Mouse (Mus musculus) embryonic facial prominence, embryonic 14.5 days (tissue): ENCODE data around the gene Ap3d1. TPM values are rescaled to one million over a fixed set of nuclear protein-coding genes. Genes with fewer than 3 reads are reported as not detected.

ENCODE experiments used
- ATAC-seq: fragments of 200-750 bp; cut with Nextera tagmentation; 2 replicates; pipeline ENCODE4 v1.8.0; 2017; ENCODE audit warnings: low read depth, moderate number of reproducible peaks, moderate TSS enrichment
- DNase-seq: peaks from one replicate; pipeline ENCODE4 v3.0.0-alpha.2; 2015; ENCODE audit warnings: low spot score
- H3K27ac ChIP-seq: fragments of 300-500 bp; sonication (generic); replicated peaks from 2 replicates; pipeline ENCODE4 v1.5.1; 2014; ENCODE audit warnings: low read depth, mild to moderate bottlenecking, low read length, moderate library complexity
- H3K27me3 ChIP-seq: fragments of 300-500 bp; sonication (generic); replicated peaks from 2 replicates; pipeline ENCODE4 v1.6.1; 2014; ENCODE audit warnings: low read length; ENCODE audit not compliant: control insufficient read depth, insufficient read depth
- H3K36me3 ChIP-seq: fragments of 300-500 bp; sonication (generic); 2 replicates; pipeline ENCODE4 v1.6.1; 2014; ENCODE audit warnings: low read length, mixed read lengths; ENCODE audit not compliant: control insufficient read depth, insufficient read depth
- H3K4me1 ChIP-seq: fragments of 300-500 bp; sonication (generic); 2 replicates; pipeline ENCODE4 v1.6.1; 2014; ENCODE audit warnings: antibody characterized with exemption, low read length; ENCODE audit not compliant: control insufficient read depth, insufficient read depth
- H3K4me2 ChIP-seq: fragments of 300-500 bp; sonication (generic); 2 replicates; pipeline ENCODE4 v1.6.1; 2014; ENCODE audit warnings: low read depth, mild to moderate bottlenecking, low read length, moderate library complexity, mixed read lengths
- H3K4me3 ChIP-seq: fragments of 300-500 bp; sonication (generic); 2 replicates; pipeline ENCODE4 v1.5.1; 2014; ENCODE audit warnings: low read depth, mild to moderate bottlenecking, low read length
- H3K9ac ChIP-seq: fragments of 300-500 bp; sonication (generic); 2 replicates; pipeline ENCODE4 v1.6.1; 2014; ENCODE audit warnings: low read depth, mild to moderate bottlenecking, low read length, moderate library complexity, mixed read lengths
- H3K9me3 ChIP-seq: fragments of 300-500 bp; sonication (generic); 2 replicates; pipeline ENCODE4 v1.6.1; 2016; ENCODE audit warnings: low read length; ENCODE audit not compliant: control insufficient read depth
- WGBS: fragments of 180-500 bp; shearing (Covaris S2); extraction: QIAGEN DNeasy Blood & Tissue Kit; methylation state at CpG from one replicate; pipeline ENCODE4 v1.1.7; 2014; 5-methylcytosine and 5-hydroxymethylcytosine counted together
- polyA plus RNA-seq: library from polyadenylated mRNA; unstranded; fragments of >200 nt; fragmentation: Nextera tagmentation; extraction: Ambion mirVana; gene quantifications from 2 replicates; pipeline ENCODE4 v1.2.1, GENCODE M21; 2014

The Ap3d1 gene
- polyA plus RNA-seq, 1 experiment from 2014 or later: 67.6 TPM

DNA sequence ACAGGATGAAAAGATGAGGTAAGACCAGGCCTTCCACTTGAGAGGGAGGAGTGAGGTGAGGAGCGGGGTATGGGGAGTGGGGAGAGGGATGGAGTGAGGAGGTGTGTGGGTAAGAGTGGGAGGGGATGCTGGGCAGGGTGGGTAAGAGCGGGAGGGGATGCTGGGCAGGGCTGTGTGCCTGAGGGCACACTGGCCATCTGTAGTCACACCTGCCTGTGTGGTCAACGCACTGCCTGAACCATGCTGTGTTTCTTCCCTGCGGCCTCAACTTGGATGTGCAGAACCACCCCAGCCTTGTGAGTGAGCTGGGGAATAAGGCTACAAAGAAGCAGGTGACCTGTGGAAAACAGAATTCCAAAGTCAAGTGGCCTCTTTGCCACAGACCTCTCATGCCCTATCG, 37.6 kb downstream of the Ap3d1 start:
- Histone ChIP-seq H3K36me3 (peaks cover 34% of the 10 kb centered on the region), H3K9ac (no peak overlapping the region), H3K4me2 (no peak overlapping the region), H3K27me3 (no peaks in the 10 kb centered on the region), H3K4me1 (peaks cover 20% of the 10 kb centered on the region), H3K4me3 (no peak overlapping the region), H3K9me3 (no peaks in the 10 kb centered on the region), H3K27ac (no peak overlapping the region)
- DNase-seq: no peak
- WGBS: 87% methylated on average over 5 of the region's 5 CpGs
- ATAC-seq: no peak

DNA sequence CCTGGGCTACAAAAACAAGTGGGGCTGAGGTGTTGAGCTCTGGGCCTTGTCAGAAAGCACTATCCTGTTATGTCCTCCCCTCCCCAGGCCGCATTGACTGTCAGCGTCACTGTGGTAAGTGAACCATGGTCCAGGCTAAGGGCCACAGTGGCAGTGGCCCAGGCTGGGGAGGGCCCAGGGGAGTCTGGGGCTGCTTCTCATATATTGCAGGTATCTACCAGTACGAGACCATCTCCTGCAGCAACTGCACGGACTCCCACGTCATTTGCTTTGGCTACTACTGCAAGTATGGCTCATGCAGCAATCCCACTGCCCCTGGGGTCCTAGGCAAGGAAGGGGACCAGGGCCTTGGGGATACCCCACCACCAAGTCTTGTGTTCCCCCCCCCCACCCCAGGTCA, 38.4 kb downstream of the Ap3d1 start:
- H3K4me3 ChIP-seq: peak overlapping the region; percentile 67
- no peaks in the 10 kb centered on the region for H3K27me3 ChIP-seq
- H3K4me2 ChIP-seq: peak overlapping the region; percentile 71
- H3K9me3 ChIP-seq: no peaks in the 10 kb centered on the region
- no peak for ATAC-seq
- 76% methylated on average over 5 of the region's 5 CpGs for WGBS
- no peak for DNase-seq
- H3K27ac ChIP-seq: no peak overlapping the region
- H3K36me3 ChIP-seq: peaks cover 26% of the 10 kb centered on the region
- H3K9ac ChIP-seq: peak overlapping the region; percentile 63
- peaks cover 20% of the 10 kb centered on the region for H3K4me1 ChIP-seq

GRCm38 (mm10) chr10:80702536-80703390, 39.3 kb downstream of the Ap3d1 start:
- peak overlapping the region; percentile 67 for H3K4me3 ChIP-seq
- H3K4me1 ChIP-seq: peaks cover 20% of the 10 kb centered on the region
- H3K9ac ChIP-seq: peak overlapping the region; percentile 63
- H3K9me3 ChIP-seq: no peaks in the 10 kb centered on the region
- peak overlapping the region; percentile 78 for H3K27ac ChIP-seq
- ATAC-seq: peak; percentile 91
- no peaks in the 10 kb centered on the region for H3K27me3 ChIP-seq
- WGBS: 1% methylated on average over 36 of the region's 47 CpGs
- peak; percentile 97 for DNase-seq
- peak overlapping the region; percentile 71 for H3K4me2 ChIP-seq
- H3K36me3 ChIP-seq: peaks cover 22% of the 10 kb centered on the region

DNA sequence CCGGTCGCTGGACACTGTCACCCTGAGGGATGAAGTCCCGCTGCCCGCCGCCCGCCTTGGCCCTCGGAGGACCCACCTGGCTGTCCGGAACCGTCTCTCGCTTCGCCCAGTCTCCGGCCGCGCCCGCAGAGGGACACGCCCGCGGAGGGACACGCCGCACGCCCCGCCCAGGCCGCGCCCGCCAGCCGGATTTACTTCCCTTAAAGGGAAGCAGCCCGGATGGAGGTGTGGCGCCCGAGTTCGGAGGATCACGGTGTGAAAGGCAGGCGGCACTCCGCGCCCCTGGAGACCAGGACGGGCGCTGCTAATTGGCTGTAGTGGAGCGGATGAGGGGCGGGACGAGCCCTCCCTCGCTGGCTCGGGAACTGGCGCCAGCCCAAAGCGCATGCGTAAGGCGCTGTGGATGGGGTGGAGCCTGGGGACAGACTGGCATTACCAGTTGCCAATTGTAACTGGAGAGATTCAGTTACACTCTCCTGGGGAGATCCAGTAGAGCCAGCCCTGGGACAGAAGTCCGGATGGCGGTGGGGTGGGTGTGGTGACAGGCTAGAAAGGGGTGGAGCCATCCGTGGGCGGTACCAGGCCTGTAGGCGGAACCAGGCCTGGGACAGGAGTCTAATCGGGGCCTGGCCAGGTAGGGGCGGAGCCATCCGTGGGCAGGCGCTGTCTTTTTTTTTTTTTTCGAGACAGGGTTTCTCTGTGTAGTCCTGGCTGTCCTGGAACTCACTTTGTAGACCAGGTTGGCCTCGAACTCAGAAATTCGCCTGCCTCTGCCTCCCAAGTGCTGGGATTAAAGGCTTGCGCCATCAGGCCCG, 40.1 kb downstream of the Ap3d1 start, which contains the start of the genes Mob3a and Izumo4:
Gene Mob3a, minus strand, starts transcription at position 257 of the 815 bp plus-strand sequence.
Gene Izumo4, plus strand, starts transcription at position 464 of the 815 bp plus-strand sequence.
- DNase-seq (peak; percentile 100), ATAC-seq (peak; percentile 97)
- Histone ChIP-seq H3K4me2 (peak within 1 kb of the TSS; percentile 71), H3K9ac (peak within 1 kb of the TSS; percentile 71), H3K27me3 (no peaks in the 10 kb centered on the region), H3K4me1 (peaks cover 20% of the 10 kb centered on the region), H3K27ac (peak within 1 kb of the TSS; percentile 78), H3K9me3 (no peaks in the 10 kb centered on the region), H3K36me3 (peaks cover 16% of the 10 kb centered on the region), H3K4me3 (peak within 1 kb of the TSS; percentile 67)
- under 1% methylated on average over 56 of the region's 59 CpGs for WGBS

- no peaks in the 10 kb centered on the region for H3K9me3 ChIP-seq
- H3K9ac ChIP-seq: peak overlapping the region; percentile 71
- H3K27me3 ChIP-seq: no peaks in the 10 kb centered on the region
- H3K4me2 ChIP-seq: peak overlapping the region; percentile 71
- H3K4me1 ChIP-seq: peaks cover 20% of the 10 kb centered on the region
- WGBS: 39% methylated on average over 4 of the region's 4 CpGs
- H3K4me3 ChIP-seq: peak overlapping the region; percentile 67
- ATAC-seq: no peak
- no peak for DNase-seq
- H3K27ac ChIP-seq: peak overlapping the region; percentile 78; the same call in 1 of the 2 replicates
- H3K36me3 ChIP-seq: peaks cover 7% of the 10 kb centered on the region; the same call in 1 of the 2 replicates
Observed at GRCm38 (mm10) chr10:80700732-80701131, 41.3 kb downstream of the Ap3d1 start.

DNA sequence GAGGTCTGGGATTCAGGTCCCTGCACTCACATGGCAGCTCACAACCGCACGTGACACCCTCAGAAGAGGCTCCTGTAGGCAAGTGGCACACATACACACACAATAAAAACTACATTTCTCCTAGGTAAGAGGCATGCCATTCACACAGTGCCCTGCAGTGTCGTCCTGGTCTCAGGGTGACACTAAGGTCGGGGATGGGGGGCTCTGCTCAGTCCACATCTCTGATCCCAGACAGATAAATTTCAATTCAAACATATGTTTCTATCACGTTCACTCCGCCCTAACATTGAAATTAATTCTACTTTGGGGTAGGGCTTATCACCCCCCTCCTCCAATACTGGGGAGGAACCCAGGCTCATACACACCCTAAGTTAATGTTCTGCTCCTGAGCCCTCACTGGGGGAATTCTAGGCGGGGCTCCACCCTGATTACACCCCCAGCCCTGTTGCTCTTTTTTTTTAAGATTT, 42.0 kb downstream of the Ap3d1 start:
- peaks cover 20% of the 10 kb centered on the region for H3K4me1 ChIP-seq
- peaks cover 7% of the 10 kb centered on the region; the same call in 1 of the 2 replicates for H3K36me3 ChIP-seq
- H3K4me3 ChIP-seq: 0 out of 2 replicates have a peak overlapping the region, but pooled peaks have one; percentile 67
- H3K27me3 ChIP-seq: no peaks in the 10 kb centered on the region
- ATAC-seq (no peak), DNase-seq (no peak)
- H3K9ac ChIP-seq: no peak overlapping the region
- 84% methylated on average over 7 of the region's 7 CpGs for WGBS
- no peak overlapping the region for H3K27ac ChIP-seq
- peak overlapping the region; percentile 71 for H3K4me2 ChIP-seq
- no peaks in the 10 kb centered on the region for H3K9me3 ChIP-seq

DNA sequence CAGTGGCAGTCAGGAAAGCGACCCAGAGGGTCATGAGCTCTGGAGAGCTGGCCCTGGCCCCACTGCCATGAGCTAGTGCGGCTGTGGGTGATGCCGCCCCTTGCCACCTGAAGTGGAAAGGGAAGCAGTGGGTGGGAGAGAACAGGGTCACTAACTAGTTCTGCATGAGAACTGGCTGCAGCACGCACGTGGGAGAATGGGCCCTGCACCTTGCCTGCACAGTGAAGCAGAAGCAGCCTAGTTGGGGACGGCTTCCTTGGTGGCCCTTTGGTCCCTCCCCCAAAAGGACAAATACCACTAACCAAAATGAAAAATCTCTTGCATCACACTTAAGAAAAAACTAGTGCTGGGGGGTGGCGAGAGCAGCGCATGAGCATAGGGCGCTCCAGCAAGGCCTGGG, 43.5 kb downstream of the Ap3d1 start:
- H3K4me3 ChIP-seq: no peak overlapping the region
- WGBS: 95% methylated on average over 9 of the region's 9 CpGs
- DNase-seq: no peak
- H3K9me3 ChIP-seq: no peaks in the 10 kb centered on the region
- no peak overlapping the region; the same call in 1 of the 2 replicates for H3K9ac ChIP-seq
- no peak for ATAC-seq
- H3K4me2 ChIP-seq: no peak overlapping the region
- H3K27ac ChIP-seq: no peak overlapping the region
- no peaks in the 10 kb centered on the region for H3K27me3 ChIP-seq
- peaks cover 21% of the 10 kb centered on the region for H3K36me3 ChIP-seq
- peaks cover 17% of the 10 kb centered on the region for H3K4me1 ChIP-seq

DNA sequence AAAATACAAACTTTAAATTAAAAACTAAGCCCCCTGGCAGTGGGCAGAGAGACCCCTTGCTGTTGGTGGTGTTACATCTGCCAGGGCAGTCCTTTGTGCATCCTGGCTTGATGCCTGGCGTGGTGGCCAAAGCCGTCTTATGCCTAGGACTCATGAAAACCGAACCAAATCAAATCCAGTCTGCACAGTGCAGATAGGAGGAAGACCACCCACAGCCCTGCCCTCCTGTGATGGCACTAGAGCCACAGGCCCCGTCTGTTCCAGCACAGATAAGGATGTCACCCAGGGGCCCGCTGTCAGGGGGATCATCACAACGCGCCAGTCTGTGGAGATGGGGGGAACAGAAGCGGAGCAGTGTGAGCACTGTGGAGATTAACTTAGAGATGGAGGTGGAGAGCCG, 44.3 kb downstream of the Ap3d1 start:
- peak overlapping the region; percentile 19; the same call in 1 of the 2 replicates for H3K9ac ChIP-seq
- H3K4me1 ChIP-seq: peaks cover 10% of the 10 kb centered on the region
- DNase-seq: no peak
- no peak for ATAC-seq
- peaks cover 22% of the 10 kb centered on the region for H3K36me3 ChIP-seq
- no peak overlapping the region for H3K4me2 ChIP-seq
- no peaks in the 10 kb centered on the region for H3K9me3 ChIP-seq
- WGBS: 81% methylated on average over 9 of the region's 9 CpGs
- no peak overlapping the region for H3K4me3 ChIP-seq
- H3K27ac ChIP-seq: no peak overlapping the region
- no peaks in the 10 kb centered on the region for H3K27me3 ChIP-seq
